Mouse (Mus musculus): ENCODE measurements around the gene Socs4. TPM values are rescaled to one million over a fixed set of nuclear protein-coding genes. Genes with fewer than 3 reads are reported as not detected.

Socs4 gene
- total RNA-seq (2021) = 10 to 100 TPM; 11.1 to 11.8 TPM
- long read RNA-seq, experiment 1, full-length matches to known transcripts = 1 of 1 reads
- long read RNA-seq, experiment 1, partial matches to known transcripts = 0 of 1 reads
- long read RNA-seq, experiment 1, other reads (novel, unspliced or antisense) = 0 of 1 reads
- long read RNA-seq, experiment 2, full-length matches to known transcripts = 1 of 4 reads
- long read RNA-seq, experiment 2, partial matches to known transcripts = 0 of 4 reads
- long read RNA-seq, experiment 2, other reads (novel, unspliced or antisense) = 3 of 4 reads

- peak; percentile 44 for TF ChIP-seq CTCF (conservative IDR thresholded peaks at IDR 0.05)
- Histone ChIP-seq H3K4me3 (peak within 1 kb of the TSS; percentile 97), H3K27ac (peak within 1 kb of the TSS; percentile 94)
- peak; percentile 89 to 93 for DNase-seq (ENCODE audit: low spot score in 2 of 2)
These were observed at the start of gene Socs4, which contains the start of gene Wdhd1 for GRCm38 (mm10) chr14:47276637-47277393. Gene Socs4 (plus strand): TSS chr14:47276931. Gene Wdhd1 (minus strand): TSS chr14:47276857.

GRCm38 (mm10) chr14:47229796-47230376 lies 46.8 kb upstream of the Socs4 start:
- DNase-seq (ENCODE audit: low spot score in 2 of 2) = no peak

GRCm38 (mm10) chr14:47233602-47234001 lies 43.1 kb upstream of the Socs4 start:
- DNase-seq (ENCODE audit: low spot score in 2 of 2) = no peak
- no peak for TF ChIP-seq CTCF (conservative IDR thresholded peaks at IDR 0.05)
- Histone ChIP-seq H3K4me3 (no peak overlapping the region), H3K27ac (no peak overlapping the region)

More at GRCm38 (mm10) chr14:47229796-47230376, 46.8 kb upstream of the Socs4 start:
- Histone ChIP-seq H3K4me3 (no peak overlapping the region), H3K27ac (no peak overlapping the region)
- TF ChIP-seq CTCF (conservative IDR thresholded peaks at IDR 0.05) = no peak

GRCm38 (mm10) chr14:47234032-47234431 lies 42.7 kb upstream of the Socs4 start:
- DNase-seq (ENCODE audit: low spot score in 2 of 2) = no peak
- Histone ChIP-seq H3K4me3 (no peak overlapping the region), H3K27ac (no peak overlapping the region)
- no peak for TF ChIP-seq CTCF (conservative IDR thresholded peaks at IDR 0.05)

GRCm38 (mm10) chr14:47234526-47235250 lies 42.0 kb upstream of the Socs4 start:
- Histone ChIP-seq H3K4me3 (no peak overlapping the region), H3K27ac (no peak overlapping the region)
- no peak for DNase-seq (ENCODE audit: low spot score in 2 of 2)
- TF ChIP-seq CTCF (conservative IDR thresholded peaks at IDR 0.05) = no peak

- no peak for TF ChIP-seq CTCF (conservative IDR thresholded peaks at IDR 0.05)
These were observed 40.2 kb upstream of the Socs4 start for GRCm38 (mm10) chr14:47236491-47236890.

GRCm38 (mm10) chr14:47237286-47237685 lies 39.4 kb upstream of the Socs4 start:
- no peak for DNase-seq (ENCODE audit: low spot score in 2 of 2)
- TF ChIP-seq CTCF (conservative IDR thresholded peaks at IDR 0.05) = no peak
- H3K27ac ChIP-seq = no peak overlapping the region
- no peak overlapping the region for H3K4me3 ChIP-seq

More at GRCm38 (mm10) chr14:47236491-47236890, 40.2 kb upstream of the Socs4 start:
- DNase-seq (ENCODE audit: low spot score in 2 of 2) = no peak
- no peak overlapping the region for H3K4me3 ChIP-seq
- no peak overlapping the region for H3K27ac ChIP-seq

GRCm38 (mm10) chr14:47240600-47240999 lies 36.1 kb upstream of the Socs4 start:
- H3K27ac ChIP-seq = no peak overlapping the region
- no peak for DNase-seq (ENCODE audit: low spot score in 2 of 2)
- H3K4me3 ChIP-seq = no peak overlapping the region
- TF ChIP-seq CTCF (conservative IDR thresholded peaks at IDR 0.05) = no peak

GRCm38 (mm10) chr14:47241046-47241445 lies 35.7 kb upstream of the Socs4 start:
- DNase-seq (ENCODE audit: low spot score in 2 of 2) = no peak
- no peak for TF ChIP-seq CTCF (conservative IDR thresholded peaks at IDR 0.05)
- H3K4me3 ChIP-seq = no peak overlapping the region
- H3K27ac ChIP-seq = no peak overlapping the region

GRCm38 (mm10) chr14:47242753-47243152 lies 34.0 kb upstream of the Socs4 start:
- no peak for DNase-seq (ENCODE audit: low spot score in 2 of 2)
- TF ChIP-seq CTCF (conservative IDR thresholded peaks at IDR 0.05) = no peak
- Histone ChIP-seq H3K27ac (no peak overlapping the region), H3K4me3 (no peak overlapping the region)

GRCm38 (mm10) chr14:47249839-47250238 lies 26.9 kb upstream of the Socs4 start:
- no peak for DNase-seq (ENCODE audit: low spot score in 2 of 2)
- H3K4me3 ChIP-seq = no peak overlapping the region
- peak; percentile 45 for TF ChIP-seq CTCF (conservative IDR thresholded peaks at IDR 0.05)
- no peak overlapping the region for H3K27ac ChIP-seq

- peak; percentile 29 for TF ChIP-seq CTCF (conservative IDR thresholded peaks at IDR 0.05)
- Histone ChIP-seq H3K27ac (peak overlapping the region; percentile 80), H3K4me3 (no peak overlapping the region)
- DNase-seq (ENCODE audit: low spot score in 2 of 2) = peak; percentile 35 to 44
These were observed 11.9 kb upstream of the Socs4 start for GRCm38 (mm10) chr14:47264866-47265265.
